Mouse (Mus musculus) liver (tissue): ENCODE measurements around the gene Pid1.

Experiments
- DNase-seq: peaks from one replicate; pipeline ENCODE4 v3.0.0-alpha.2; 2020; ENCODE audit warnings: mixed read lengths

Pid1 gene

GRCm38 (mm10) chr1:84002630-84003029 is 361.4 kb downstream of the Pid1 start:
- no peak for DNase-seq
